Mouse (Mus musculus) intestine, embryonic 14.5 days (tissue): Measurements from ENCODE around the gene Tmprss11e. TPM values are rescaled to one million over a fixed set of nuclear protein-coding genes. Genes with fewer than 3 reads are reported as not detected.

Experiments
- ATAC-seq: fragments of 200-750 bp; cut with Nextera tagmentation; replicated peaks from 2 replicates; pipeline ENCODE4 v1.8.0; 2017; ENCODE audit warnings: low read depth, moderate number of reproducible peaks, moderate TSS enrichment, moderate library complexity; ENCODE audit not compliant: low FRiP score, low TSS enrichment
- DNase-seq: peaks from one replicate; pipeline ENCODE4 v3.0.0-alpha.2; 2018; ENCODE audit warnings: low spot score
- H3K27ac ChIP-seq: fragments of 300-500 bp; sonication (generic); 2 replicates; pipeline ENCODE4 v1.5.1; 2014; ENCODE audit warnings: low read depth, mild to moderate bottlenecking, control low read depth
- H3K27me3 ChIP-seq: fragments of 300-500 bp; sonication (generic); replicated peaks from 2 replicates; pipeline ENCODE4 v1.6.1; 2014; ENCODE audit warnings: low read length, control low read depth; ENCODE audit not compliant: control insufficient read depth, insufficient read depth
- H3K36me3 ChIP-seq: fragments of 300-500 bp; sonication (generic); 2 replicates; pipeline ENCODE4 v1.6.1; 2014; ENCODE audit warnings: low read length, control low read depth; ENCODE audit not compliant: control insufficient read depth, insufficient read depth
- H3K4me1 ChIP-seq: fragments of 300-500 bp; sonication (generic); replicated peaks from 2 replicates; pipeline ENCODE4 v1.6.1; 2014; ENCODE audit warnings: low read length, control low read depth, mixed read lengths; ENCODE audit not compliant: control insufficient read depth, insufficient read depth
- H3K4me2 ChIP-seq: fragments of 300-500 bp; sonication (generic); 2 replicates; pipeline ENCODE4 v1.6.1; 2014; ENCODE audit warnings: low read length
- H3K4me3 ChIP-seq: fragments of 300-500 bp; sonication (generic); 2 replicates; pipeline ENCODE4 v1.5.1; 2014; ENCODE audit warnings: low read depth, low read length, control low read depth, mixed read lengths
- H3K9ac ChIP-seq: fragments of 300-500 bp; sonication (generic); 2 replicates; pipeline ENCODE4 v1.6.1; 2014; ENCODE audit warnings: mild to moderate bottlenecking, low read length
- H3K9me3 ChIP-seq: fragments of 300-500 bp; sonication (generic); 2 replicates; pipeline ENCODE4 v1.6.1; 2016; ENCODE audit warnings: low read length, control low read depth; ENCODE audit not compliant: control insufficient read depth
- WGBS: fragments of 180-500 bp; shearing (Covaris S2); extraction: QIAGEN DNeasy Blood & Tissue Kit; methylation state at CpG from one replicate; pipeline ENCODE4 v1.1.7; 2014; 5-methylcytosine and 5-hydroxymethylcytosine counted together
- polyA plus RNA-seq: library from polyadenylated mRNA; unstranded; fragments of >200 nt; fragmentation: Nextera tagmentation; extraction: Ambion mirVana; gene quantifications from 2 replicates; pipeline ENCODE4 v1.2.1, GENCODE M21; 2014

Gene Tmprss11e
- not detected in 2 replicates for polyA plus RNA-seq

DNA sequence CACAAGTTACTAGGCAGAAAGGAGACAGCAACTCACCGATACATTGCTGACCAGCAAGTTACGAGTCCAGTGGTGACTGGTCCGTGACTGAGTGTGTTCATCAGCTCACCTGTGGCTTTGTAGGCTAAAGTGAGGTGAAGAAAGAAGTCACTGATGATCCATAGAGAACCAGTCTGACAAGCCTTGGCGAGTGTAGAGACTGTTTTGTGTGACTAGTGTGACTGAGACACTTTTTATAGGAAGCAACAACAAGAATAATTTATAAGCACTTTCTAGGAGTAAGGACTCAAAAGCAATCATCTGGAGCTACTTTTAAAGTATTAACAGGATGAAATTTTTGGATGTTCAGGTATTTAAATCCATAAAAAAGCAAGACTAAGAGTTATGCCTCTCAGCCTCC, at the start of gene Tmprss11e:
TSS of gene Tmprss11e (minus strand) at position 101 of the 400 bp plus-strand sequence.
- Histone ChIP-seq H3K9me3 (no peaks in the 10 kb centered on the region), H3K4me2 (no peak within 1 kb of the TSS), H3K9ac (no peak within 1 kb of the TSS), H3K4me1 (no peaks in the 10 kb centered on the region), H3K27me3 (no peaks in the 10 kb centered on the region), H3K4me3 (no peak within 1 kb of the TSS), H3K27ac (no peak within 1 kb of the TSS), H3K36me3 (no peaks in the 10 kb centered on the region)
- no peak for DNase-seq
- WGBS, result 79% methylated on average over 4 of the region's 4 CpGs
- ATAC-seq, result no peak

DNA sequence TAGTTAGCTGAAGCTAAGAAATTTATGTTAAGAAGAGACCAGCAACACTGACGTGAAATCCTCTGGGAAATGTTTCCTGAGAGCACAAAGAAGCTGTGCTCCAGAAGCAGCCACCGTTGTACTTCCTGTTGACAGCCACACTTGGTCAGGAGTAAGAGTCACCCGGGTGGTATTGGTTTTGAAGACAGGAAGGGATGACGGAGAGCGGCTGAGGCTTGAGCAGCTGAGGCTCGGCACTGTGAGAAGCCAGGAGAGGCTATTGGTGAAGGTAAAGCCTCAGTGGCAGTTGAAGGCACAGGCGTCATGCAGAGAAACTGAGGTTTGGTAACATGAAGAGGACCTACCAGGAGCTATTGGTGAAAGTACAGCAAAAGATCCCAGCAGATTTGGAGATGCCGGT, 47.2 kb upstream of the Tmprss11e start:
- Histone ChIP-seq H3K36me3 (no peaks in the 10 kb centered on the region), H3K27ac (no peak overlapping the region), H3K9me3 (no peaks in the 10 kb centered on the region), H3K9ac (no peak overlapping the region), H3K27me3 (no peaks in the 10 kb centered on the region), H3K4me2 (no peak overlapping the region), H3K4me1 (no peaks in the 10 kb centered on the region), H3K4me3 (no peak overlapping the region)
- no peak for DNase-seq
- ATAC-seq, result no peak
- WGBS, result 66% methylated on average over 8 of the region's 8 CpGs

DNA sequence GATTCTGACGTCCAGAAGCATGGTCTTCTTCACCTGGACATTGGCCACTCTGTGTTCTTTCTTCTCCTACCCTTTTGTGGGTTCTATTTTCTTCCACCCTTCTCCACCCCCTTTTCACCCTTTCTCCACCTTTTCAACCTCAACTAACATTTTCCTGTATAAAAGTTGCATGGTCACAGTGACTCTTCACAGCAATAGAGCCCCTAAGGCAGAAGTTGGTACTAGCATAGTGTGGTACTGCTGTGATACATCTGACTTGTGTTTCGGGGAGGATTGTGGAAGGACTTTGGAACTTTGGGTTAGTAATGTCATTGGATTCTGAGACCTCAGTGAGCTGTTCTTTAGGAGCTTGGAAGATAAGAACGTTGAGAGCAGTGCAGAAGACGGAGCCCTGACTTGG, 46.6 kb upstream of the Tmprss11e start:
- DNase-seq (no peak), ATAC-seq (no peak)
- H3K4me2 ChIP-seq, result no peak overlapping the region
- no peaks in the 10 kb centered on the region for H3K9me3 ChIP-seq
- H3K4me1 ChIP-seq, result no peaks in the 10 kb centered on the region
- no peak overlapping the region for H3K9ac ChIP-seq
- H3K27ac ChIP-seq, result no peak overlapping the region
- H3K27me3 ChIP-seq, result no peaks in the 10 kb centered on the region
- H3K4me3 ChIP-seq, result no peak overlapping the region
- no peaks in the 10 kb centered on the region for H3K36me3 ChIP-seq
- 52% methylated on average over 4 of the region's 4 CpGs for WGBS

DNA sequence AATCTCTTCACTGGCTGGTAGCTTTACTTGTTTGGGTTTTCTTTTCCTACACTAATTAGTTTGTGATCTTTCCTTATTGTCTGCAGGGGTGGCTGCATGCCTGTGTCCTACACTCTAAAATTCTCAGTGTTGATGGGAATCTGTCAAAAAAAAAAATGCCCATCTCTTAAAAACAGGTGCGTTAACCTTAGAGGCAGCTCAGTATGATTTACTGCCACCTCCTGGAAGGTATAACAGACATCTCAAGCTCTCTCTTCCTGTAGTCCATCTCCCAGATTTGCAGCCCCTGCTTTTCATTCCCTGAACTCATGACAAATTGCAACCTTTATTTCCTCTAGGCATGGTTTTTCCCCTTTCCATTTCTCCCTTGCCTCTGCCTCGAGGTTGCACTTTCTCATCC, 44.3 kb upstream of the Tmprss11e start:
- Histone ChIP-seq H3K27me3 (no peaks in the 10 kb centered on the region), H3K4me1 (no peaks in the 10 kb centered on the region), H3K36me3 (no peaks in the 10 kb centered on the region), H3K9ac (no peak overlapping the region), H3K9me3 (no peaks in the 10 kb centered on the region), H3K27ac (no peak overlapping the region), H3K4me3 (no peak overlapping the region), H3K4me2 (no peak overlapping the region)
- DNase-seq, result no peak
- ATAC-seq, result no peak
- WGBS, result 20% methylated on average over 2 of the region's 2 CpGs

DNA sequence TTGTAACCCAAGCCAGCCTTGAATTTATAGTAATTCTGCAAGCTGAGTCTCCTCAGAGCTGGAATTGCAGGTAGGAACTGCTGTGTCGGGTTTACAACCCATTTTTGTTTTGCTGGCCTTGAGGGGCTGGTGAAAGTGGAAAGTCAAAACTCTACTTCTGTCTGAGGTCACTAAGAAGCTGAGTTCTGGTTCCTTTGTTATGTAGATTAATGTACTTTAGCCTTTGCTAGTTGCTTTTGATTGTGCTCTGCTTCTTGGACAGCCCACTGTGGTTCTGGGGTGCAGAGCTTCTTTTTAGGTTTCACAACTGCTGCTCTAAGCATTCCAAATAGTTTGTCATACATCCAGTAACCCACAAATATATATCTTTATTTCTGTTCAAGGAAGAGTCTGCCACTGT, 41.2 kb upstream of the Tmprss11e start:
- no peaks in the 10 kb centered on the region for H3K4me1 ChIP-seq
- DNase-seq, result no peak
- H3K27me3 ChIP-seq, result no peaks in the 10 kb centered on the region
- ATAC-seq, result no peak
- H3K9me3 ChIP-seq, result no peaks in the 10 kb centered on the region
- no peak overlapping the region for H3K27ac ChIP-seq
- H3K36me3 ChIP-seq, result no peaks in the 10 kb centered on the region
- 79% methylated on average over 1 of the region's 1 CpGs for WGBS
- H3K4me2 ChIP-seq, result no peak overlapping the region
- H3K4me3 ChIP-seq, result no peak overlapping the region
- no peak overlapping the region for H3K9ac ChIP-seq

DNA sequence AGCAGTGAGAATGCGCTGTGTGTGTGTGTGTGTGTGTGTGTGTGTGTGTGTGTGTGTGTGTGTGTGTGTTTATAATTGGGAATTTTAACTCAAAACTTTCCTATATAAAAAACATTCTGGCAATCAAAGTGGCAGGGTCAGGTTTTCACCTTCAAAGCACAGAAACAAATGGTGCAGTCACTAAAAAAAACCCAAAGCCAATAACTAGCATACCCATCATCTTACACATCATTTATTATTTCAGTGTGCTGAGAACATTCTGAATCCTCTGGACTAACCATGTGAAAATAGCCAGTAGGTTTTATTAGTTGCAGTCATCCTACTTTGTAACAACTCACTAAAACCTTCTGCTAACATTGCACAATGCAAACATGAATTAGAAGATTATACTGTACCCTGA, 38.6 kb upstream of the Tmprss11e start:
- H3K4me1 ChIP-seq, result no peaks in the 10 kb centered on the region
- no peak overlapping the region for H3K27ac ChIP-seq
- no peak overlapping the region for H3K9ac ChIP-seq
- DNase-seq (no peak), ATAC-seq (no peak)
- no peaks in the 10 kb centered on the region for H3K9me3 ChIP-seq
- no peaks in the 10 kb centered on the region for H3K36me3 ChIP-seq
- no peak overlapping the region for H3K4me2 ChIP-seq
- WGBS, result 87% methylated on average over 1 of the region's 1 CpGs
- no peak overlapping the region for H3K4me3 ChIP-seq
- H3K27me3 ChIP-seq, result no peaks in the 10 kb centered on the region

DNA sequence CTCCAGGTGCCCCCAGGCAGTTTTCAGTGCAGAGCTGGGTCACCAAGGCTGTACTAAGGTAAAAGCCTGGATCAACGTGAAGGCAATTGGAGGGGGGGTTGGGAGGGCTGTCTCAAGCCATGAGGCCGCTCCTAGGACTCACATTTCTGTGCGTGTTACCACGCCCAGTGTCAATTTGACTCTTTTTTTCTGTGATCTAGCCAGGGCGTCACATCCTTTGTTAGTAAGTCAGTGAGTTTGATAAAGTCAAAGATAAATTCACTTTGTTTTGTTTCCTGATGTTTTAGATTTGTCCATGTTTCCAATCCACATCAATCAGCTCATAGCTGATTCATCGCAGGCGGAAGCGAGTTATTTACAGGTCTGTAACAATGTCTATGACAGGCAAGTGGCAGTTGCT, 37.4 kb upstream of the Tmprss11e start:
- no peak overlapping the region for H3K4me3 ChIP-seq
- DNase-seq (no peak), ATAC-seq (no peak)
- H3K9ac ChIP-seq, result no peak overlapping the region
- H3K36me3 ChIP-seq, result no peaks in the 10 kb centered on the region
- H3K4me1 ChIP-seq, result no peaks in the 10 kb centered on the region
- 67% methylated on average over 8 of the region's 8 CpGs for WGBS
- H3K4me2 ChIP-seq, result no peak overlapping the region
- H3K27ac ChIP-seq, result no peak overlapping the region
- no peaks in the 10 kb centered on the region for H3K27me3 ChIP-seq
- no peaks in the 10 kb centered on the region for H3K9me3 ChIP-seq

DNA sequence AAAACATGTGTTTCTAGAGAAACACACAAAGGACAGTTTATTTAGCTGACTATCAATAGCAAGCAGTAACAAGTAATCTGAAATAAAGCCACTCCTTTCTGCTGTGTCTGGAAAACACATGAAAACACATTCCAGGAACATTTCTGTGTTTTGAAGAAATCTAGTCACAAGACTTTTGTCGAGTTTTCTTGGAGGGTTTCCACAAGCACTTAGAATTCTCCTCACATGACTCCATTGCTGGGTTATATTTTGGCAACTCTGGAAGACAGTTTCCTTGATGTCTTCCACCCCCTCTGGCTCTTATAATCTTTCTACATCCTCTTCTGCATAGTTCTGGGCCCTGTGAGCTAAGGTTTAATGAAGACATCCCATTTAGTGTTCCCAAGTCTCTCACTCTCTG, 32.9 kb upstream of the Tmprss11e start:
- Histone ChIP-seq H3K27me3 (no peaks in the 10 kb centered on the region), H3K9me3 (no peaks in the 10 kb centered on the region), H3K9ac (no peak overlapping the region), H3K36me3 (no peaks in the 10 kb centered on the region), H3K27ac (no peak overlapping the region), H3K4me3 (no peak overlapping the region), H3K4me2 (no peak overlapping the region), H3K4me1 (no peaks in the 10 kb centered on the region)
- ATAC-seq, result no peak
- 49% methylated on average over 1 of the region's 1 CpGs for WGBS
- no peak for DNase-seq

DNA sequence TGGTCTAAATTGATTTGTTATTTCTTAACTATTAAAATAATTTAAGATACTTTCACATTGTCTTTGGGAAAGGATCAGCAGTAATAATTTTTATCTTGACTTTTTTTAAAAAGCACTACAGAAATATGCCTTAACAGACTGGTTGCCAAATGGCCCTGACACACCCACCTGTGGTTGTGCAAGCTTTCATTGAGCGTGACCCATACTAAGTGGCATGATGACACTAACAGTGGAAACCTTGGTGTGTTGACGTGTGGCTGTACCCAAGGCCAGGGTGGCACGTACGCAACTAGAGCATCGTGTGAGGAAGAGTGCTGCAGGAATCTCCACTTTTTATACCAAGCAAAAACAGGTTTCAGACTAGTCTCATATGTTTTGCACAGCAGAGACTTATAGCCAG, 31.3 kb upstream of the Tmprss11e start:
- H3K9ac ChIP-seq, result no peak overlapping the region
- WGBS, result 87% methylated on average over 5 of the region's 5 CpGs
- ATAC-seq, result no peak

More for the DNA sequence above, 31.3 kb upstream of the Tmprss11e start:
- Histone ChIP-seq H3K27me3 (no peaks in the 10 kb centered on the region), H3K4me2 (no peak overlapping the region), H3K4me1 (no peaks in the 10 kb centered on the region), H3K4me3 (no peak overlapping the region), H3K9me3 (no peaks in the 10 kb centered on the region), H3K36me3 (no peaks in the 10 kb centered on the region), H3K27ac (no peak overlapping the region)
- DNase-seq, result no peak
